Mouse (Mus musculus) myocyte (in vitro differentiated cells): ENCODE measurements around the gene Lpin2. TPM values are rescaled to one million over a fixed set of nuclear protein-coding genes. Genes with fewer than 3 reads are reported as not detected.

ENCODE experiments used
- H3K27me3 ChIP-seq: one replicate; pipeline ENCODE4 v1.6.1; 2011; ENCODE audit not compliant: control insufficient read depth, insufficient read depth, insufficient read length
- H3K36me3 ChIP-seq: one replicate; pipeline ENCODE4 v1.6.1; 2011; ENCODE audit not compliant: control insufficient read depth, insufficient read depth
- H3K4me2 ChIP-seq: one replicate; pipeline ENCODE4 v1.6.1; 2011; ENCODE audit warnings: low read depth, control low read depth
- H3K4me3 ChIP-seq: one replicate; pipeline ENCODE4 v1.5.1; 2011; ENCODE audit warnings: mild to moderate bottlenecking, control low read depth, moderate library complexity
- H3K79me2 ChIP-seq: one replicate; pipeline ENCODE4 v1.6.1; 2011; ENCODE audit not compliant: control insufficient read depth, insufficient read depth
- H3ac ChIP-seq: one replicate; pipeline ENCODE4 v1.6.1; 2011; ENCODE audit not compliant: control insufficient read depth, insufficient read length
- CEBPB ChIP-seq: IDR thresholded peaks from 2 replicates; pipeline ENCODE4 v1.6.1; 2011; ENCODE audit warnings: mild to moderate bottlenecking, moderate library complexity; ENCODE audit not compliant: poor library complexity, insufficient read depth, severe bottlenecking
- E2F4 ChIP-seq: IDR thresholded peaks from one replicate; pipeline ENCODE4 v1.6.1; 2011; ENCODE audit warnings: mild to moderate bottlenecking, control low read depth, moderate library complexity; ENCODE audit not compliant: insufficient read depth
- MAX ChIP-seq: IDR thresholded peaks from one replicate; pipeline ENCODE4 v1.6.1; 2011; ENCODE audit warnings: low read depth, mild to moderate bottlenecking, control low read depth
- MYOD1 ChIP-seq, 3 experiments: IDR thresholded peaks; one replicate each; pipeline ENCODE4 v1.6.1; 2011; ENCODE audit warnings: control low read depth in 2 of 3, low read depth in 2 of 3, mild to moderate bottlenecking in 2 of 3, moderate library complexity in 1 of 3; ENCODE audit not compliant: insufficient read length in 2 of 3, control insufficient read depth in 1 of 3
- MYOG ChIP-seq, 3 experiments: IDR thresholded peaks; one replicate each; pipeline ENCODE4 v1.6.1; 2011; ENCODE audit warnings: control low read depth in 2 of 3, low read depth in 2 of 3, mild to moderate bottlenecking in 2 of 3; ENCODE audit not compliant: insufficient read length in 2 of 3, control insufficient read depth in 1 of 3, insufficient read depth in 1 of 3
- POLR2A ChIP-seq: IDR thresholded peaks from one replicate; pipeline ENCODE4 v1.6.1; 2011; ENCODE audit warnings: low read depth, mild to moderate bottlenecking, control low read depth, moderate library complexity; ENCODE audit not compliant: insufficient read length
- POLR2AphosphoS2 ChIP-seq: IDR thresholded peaks from one replicate; pipeline ENCODE4 v1.6.1; 2011; ENCODE audit warnings: low read depth, control low read depth; ENCODE audit not compliant: insufficient read length
- REST ChIP-seq: IDR thresholded peaks from one replicate; pipeline ENCODE4 v1.6.1; 2011; ENCODE audit warnings: mild to moderate bottlenecking, control low read depth, moderate library complexity; ENCODE audit not compliant: insufficient read depth, insufficient read length
- SRF ChIP-seq: IDR thresholded peaks from one replicate; pipeline ENCODE4 v1.6.1; 2011; ENCODE audit warnings: low read depth; ENCODE audit not compliant: control insufficient read depth, insufficient read length
- TCF12 ChIP-seq: IDR thresholded peaks from one replicate; pipeline ENCODE4 v1.6.1; 2011; ENCODE audit warnings: mild to moderate bottlenecking, control low read depth; ENCODE audit not compliant: poor library complexity, insufficient read depth, severe bottlenecking
- TCF3 ChIP-seq: IDR thresholded peaks from one replicate; pipeline ENCODE4 v1.6.1; 2011; ENCODE audit warnings: low read depth, control low read depth; ENCODE audit not compliant: insufficient read length
- USF1 ChIP-seq: IDR thresholded peaks from one replicate; pipeline ENCODE4 v1.6.1; 2011; ENCODE audit warnings: low read depth, mild to moderate bottlenecking, control low read depth, moderate library complexity
- polyA plus RNA-seq: library from polyadenylated mRNA; unstranded; fragments of >200 nt; fragmentation: generic; extraction: Trizol; gene quantifications from one replicate; pipeline ENCODE4 v1.2.1, GENCODE M21; 2012; ENCODE audit warnings: missing spikeins

Gene Lpin2
- polyA plus RNA-seq, 1 experiment = 6.4 TPM

GRCm38 (mm10) chr17:71216263-71216662 lies 33.9 kb downstream of the Lpin2 start:
- Histone ChIP-seq H3ac (no peak overlapping the region), H3K4me2 (no peak overlapping the region), H3K36me3 (peaks cover 15% of the 10 kb centered on the region), H3K4me3 (no peak overlapping the region), H3K79me2 (peaks cover 42% of the 10 kb centered on the region), H3K27me3 (no peaks in the 10 kb centered on the region)
- TF ChIP-seq USF1 = no peak
- no peak for TF ChIP-seq MYOG (IDR thresholded peaks at IDR 0.05; ENCODE audit: control insufficient read depth in 1 of 3, insufficient read depth in 1 of 3, insufficient read length in 2 of 3, low read depth in 2 of 3)
- TF ChIP-seq E2F4 = no peak
- no peak for TF ChIP-seq POLR2AphosphoS2
- no peak for TF ChIP-seq MAX
- no peak for TF ChIP-seq CEBPB
- no peak for TF ChIP-seq REST
- TF ChIP-seq TCF3 = no peak
- no peak for TF ChIP-seq SRF
- no peak for TF ChIP-seq POLR2A

GRCm38 (mm10) chr17:71217111-71217685 lies 34.8 kb downstream of the Lpin2 start:
- peaks cover 36% of the 10 kb centered on the region for H3K79me2 ChIP-seq
- TF ChIP-seq SRF (no peak), TCF3 (no peak), TCF12 (no peak), USF1 (no peak), MYOG (IDR thresholded peaks at IDR 0.05; ENCODE audit: control insufficient read depth in 1 of 3, insufficient read depth in 1 of 3, insufficient read length in 2 of 3, low read depth in 2 of 3) (no peak), MYOD1 (IDR thresholded peaks at IDR 0.05; ENCODE audit: control insufficient read depth in 1 of 3, insufficient read length in 2 of 3, low read depth in 2 of 3) (no peak), MAX (no peak), E2F4 (no peak)
- no peak overlapping the region for H3K4me3 ChIP-seq
- H3K4me2 ChIP-seq = no peak overlapping the region
- H3K36me3 ChIP-seq = peaks cover 17% of the 10 kb centered on the region
- no peaks in the 10 kb centered on the region for H3K27me3 ChIP-seq
- H3ac ChIP-seq = no peak overlapping the region

- TF ChIP-seq REST = no peak
- TF ChIP-seq CEBPB = no peak
- TF ChIP-seq POLR2AphosphoS2 = no peak
- no peak for TF ChIP-seq TCF3
- TF ChIP-seq MYOG (IDR thresholded peaks at IDR 0.05; ENCODE audit: control insufficient read depth in 1 of 3, insufficient read depth in 1 of 3, insufficient read length in 2 of 3, low read depth in 2 of 3) = no peak
- TF ChIP-seq E2F4 = no peak
- no peak for TF ChIP-seq MYOD1 (IDR thresholded peaks at IDR 0.05; ENCODE audit: control insufficient read depth in 1 of 3, insufficient read length in 2 of 3, low read depth in 2 of 3)
- no peak for TF ChIP-seq USF1
- no peak for TF ChIP-seq MAX
- TF ChIP-seq POLR2A = no peak
- TF ChIP-seq SRF = no peak
- no peak for TF ChIP-seq TCF12
- H3K36me3 ChIP-seq = peaks cover 19% of the 10 kb centered on the region
- no peaks in the 10 kb centered on the region for H3K27me3 ChIP-seq
- no peak overlapping the region for H3ac ChIP-seq
- H3K4me2 ChIP-seq = no peak overlapping the region
- no peak overlapping the region for H3K4me3 ChIP-seq
- peaks cover 16% of the 10 kb centered on the region for H3K79me2 ChIP-seq
Observed at GRCm38 (mm10) chr17:71221383-71221782, 39.0 kb downstream of the Lpin2 start.

- H3K36me3 ChIP-seq = peaks cover 3% of the 10 kb centered on the region
- no peak overlapping the region for H3K4me2 ChIP-seq
- no peak for TF ChIP-seq POLR2A
- TF ChIP-seq SRF = no peak
- no peak for TF ChIP-seq POLR2AphosphoS2
- no peak for TF ChIP-seq TCF3
- no peak for TF ChIP-seq USF1
- no peak for TF ChIP-seq MYOG (IDR thresholded peaks at IDR 0.05; ENCODE audit: control insufficient read depth in 1 of 3, insufficient read depth in 1 of 3, insufficient read length in 2 of 3, low read depth in 2 of 3)
- no peak for TF ChIP-seq REST
- no peak for TF ChIP-seq E2F4
- TF ChIP-seq MAX = no peak
- TF ChIP-seq CEBPB = no peak
Observed at GRCm38 (mm10) chr17:71223676-71224075, 41.3 kb downstream of the Lpin2 start.

DNA sequence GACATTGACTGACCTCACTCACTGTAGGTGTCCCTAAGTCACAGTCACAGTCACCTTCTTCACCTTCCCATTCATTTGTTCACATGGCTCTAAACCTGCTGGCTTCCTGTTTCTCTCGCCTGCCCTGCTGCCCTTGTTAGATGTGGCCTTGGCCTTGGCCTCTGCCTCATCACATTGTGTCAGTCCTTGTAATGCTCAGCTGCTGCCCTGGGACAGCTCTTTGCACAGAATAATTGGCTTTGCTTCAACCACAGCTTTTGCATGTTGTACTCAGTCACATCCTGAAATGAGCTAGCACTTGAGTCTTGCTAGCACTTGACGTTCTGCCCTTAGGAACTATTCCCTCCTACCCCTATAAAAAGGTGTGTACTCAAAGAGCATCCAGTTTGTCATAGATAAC lies 42.2 kb downstream of the Lpin2 start:
- Histone ChIP-seq H3K4me2 (no peak overlapping the region), H3K27me3 (no peaks in the 10 kb centered on the region), H3K4me3 (no peak overlapping the region), H3ac (no peak overlapping the region), H3K36me3 (peaks cover 3% of the 10 kb centered on the region), H3K79me2 (no peaks in the 10 kb centered on the region)
- TF ChIP-seq MYOG (IDR thresholded peaks at IDR 0.05; ENCODE audit: control insufficient read depth in 1 of 3, insufficient read depth in 1 of 3, insufficient read length in 2 of 3, low read depth in 2 of 3) (no peak), CEBPB (no peak), MAX (no peak), USF1 (no peak), TCF12 (no peak), REST (no peak), MYOD1 (IDR thresholded peaks at IDR 0.05; ENCODE audit: control insufficient read depth in 1 of 3, insufficient read length in 2 of 3, low read depth in 2 of 3) (no peak), POLR2AphosphoS2 (no peak), TCF3 (no peak), E2F4 (no peak), POLR2A (no peak), SRF (no peak)

More at GRCm38 (mm10) chr17:71223676-71224075, 41.3 kb downstream of the Lpin2 start:
- H3ac ChIP-seq = no peak overlapping the region
- H3K4me3 ChIP-seq = no peak overlapping the region
- no peaks in the 10 kb centered on the region for H3K79me2 ChIP-seq
- H3K27me3 ChIP-seq = no peaks in the 10 kb centered on the region
